Mouse (Mus musculus): ENCODE data around the gene Nhlrc2. TPM values are rescaled to one million over a fixed set of nuclear protein-coding genes. Genes with fewer than 3 reads are reported as not detected.

Nhlrc2 gene
- polyA plus RNA-seq, 1 experiment: 6.6 TPM

DNA sequence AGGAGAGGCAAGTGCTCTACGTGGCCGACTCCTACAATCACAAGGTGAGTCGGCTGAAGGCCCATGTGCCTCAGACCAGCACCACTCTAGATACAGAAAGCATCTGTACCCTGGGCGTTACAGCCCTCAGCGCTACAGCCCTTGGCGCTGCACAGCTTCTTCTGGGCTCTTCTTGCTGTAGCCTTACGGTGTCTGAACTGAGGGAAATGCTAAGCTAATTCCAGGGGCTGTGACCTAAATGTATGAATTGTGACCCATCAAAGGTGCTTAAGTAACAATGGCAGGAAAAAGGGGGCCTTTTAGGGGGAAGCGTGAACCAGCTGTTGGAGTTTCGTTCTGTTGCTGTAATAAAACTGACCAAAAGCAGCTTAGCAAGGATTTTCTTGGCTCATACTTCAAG, 44.4 kb downstream of the Nhlrc2 start:
- no peak for DNase-seq
- Histone ChIP-seq H3K27me3 (replicated peaks; ENCODE audit: control insufficient read depth, insufficient read depth, low read length) (no peaks in the 10 kb centered on the region), H3K4me3 (ENCODE audit: insufficient read depth, low read depth, low read length) (no peak overlapping the region), H3K4me1 (ENCODE audit: control insufficient read depth, insufficient read depth, low read length) (no peaks in the 10 kb centered on the region), H3K36me3 (ENCODE audit: control insufficient read depth, insufficient read depth, low read length) (peaks cover 2% of the 10 kb centered on the region; the same call in 1 of the 2 replicates), H3K27ac (ENCODE audit: insufficient read depth, low read depth, low read length) (no peak overlapping the region)
- TF ChIP-seq POLR2A (IDR thresholded peaks at IDR 0.05; ENCODE audit: low read depth, low read length) (no peak), CTCF (conservative IDR thresholded peaks at IDR 0.05; ENCODE audit: insufficient read depth, insufficient read length, low read depth, low read length) (no peak)
- 88% methylated on average over 9 of the region's 9 CpGs for WGBS

- DNase-seq: no peak
- 53% methylated on average over 3 of the region's 3 CpGs for WGBS
- H3K27ac ChIP-seq (ENCODE audit: insufficient read depth, low read depth, low read length): no peak overlapping the region
These were observed 51.9 kb downstream of the Nhlrc2 start for GRCm38 (mm10) chr19:56599996-56600395.

DNA sequence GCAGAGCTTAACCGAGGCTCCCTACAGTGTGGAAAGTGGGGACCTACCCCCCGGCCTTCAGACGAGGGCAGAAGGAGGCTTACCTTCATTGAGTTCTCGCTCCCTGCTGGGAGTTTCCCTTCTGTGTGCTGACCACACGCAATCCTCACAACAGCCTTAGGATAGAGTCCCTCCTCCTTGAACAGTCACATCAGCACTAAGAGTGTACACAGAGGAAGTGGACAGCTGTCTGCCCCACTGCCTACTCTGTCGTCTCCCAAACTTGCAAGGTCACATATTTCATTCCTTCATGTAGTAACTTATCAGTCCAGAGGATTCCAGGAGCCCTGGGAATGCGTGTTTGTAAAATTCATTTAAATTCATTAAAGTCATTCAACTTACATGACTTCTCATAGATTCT, 52.7 kb downstream of the Nhlrc2 start:
- no peak for TF ChIP-seq POLR2A (IDR thresholded peaks at IDR 0.05; ENCODE audit: low read depth, low read length)
- TF ChIP-seq CTCF (conservative IDR thresholded peaks at IDR 0.05; ENCODE audit: insufficient read depth, insufficient read length, low read depth, low read length): no peak
- 68% methylated on average over 7 of the region's 7 CpGs for WGBS

More at GRCm38 (mm10) chr19:56599996-56600395, 51.9 kb downstream of the Nhlrc2 start:
- Histone ChIP-seq H3K4me1 (ENCODE audit: control insufficient read depth, insufficient read depth, low read length) (peaks cover 11% of the 10 kb centered on the region; the same call in 1 of the 2 replicates), H3K36me3 (ENCODE audit: control insufficient read depth, insufficient read depth, low read length) (peaks cover 2% of the 10 kb centered on the region; the same call in 1 of the 2 replicates), H3K27me3 (replicated peaks; ENCODE audit: control insufficient read depth, insufficient read depth, low read length) (no peaks in the 10 kb centered on the region), H3K4me3 (ENCODE audit: insufficient read depth, low read depth, low read length) (no peak overlapping the region)
- TF ChIP-seq POLR2A (IDR thresholded peaks at IDR 0.05; ENCODE audit: low read depth, low read length) (no peak), CTCF (conservative IDR thresholded peaks at IDR 0.05; ENCODE audit: insufficient read depth, insufficient read length, low read depth, low read length) (no peak)

GRCm38 (mm10) chr19:56601901-56602347, 53.9 kb downstream of the Nhlrc2 start:
- Histone ChIP-seq H3K4me1 (ENCODE audit: control insufficient read depth, insufficient read depth, low read length) (peaks cover 11% of the 10 kb centered on the region; the same call in 1 of the 2 replicates), H3K4me3 (ENCODE audit: insufficient read depth, low read depth, low read length) (no peak overlapping the region), H3K27me3 (replicated peaks; ENCODE audit: control insufficient read depth, insufficient read depth, low read length) (no peaks in the 10 kb centered on the region), H3K36me3 (ENCODE audit: control insufficient read depth, insufficient read depth, low read length) (peaks cover 2% of the 10 kb centered on the region; the same call in 1 of the 2 replicates), H3K27ac (ENCODE audit: insufficient read depth, low read depth, low read length) (peak overlapping the region; percentile 42; the same call in 1 of the 2 replicates)
- no peak for TF ChIP-seq POLR2A (IDR thresholded peaks at IDR 0.05; ENCODE audit: low read depth, low read length)
- 0 out of 2 replicates have a peak, but pooled peaks have one; percentile 6 for TF ChIP-seq CTCF (conservative IDR thresholded peaks at IDR 0.05; ENCODE audit: insufficient read depth, insufficient read length, low read depth, low read length)
- 38% methylated on average over 15 of the region's 15 CpGs for WGBS
- DNase-seq: peak; percentile 95

More for the DNA sequence above, 52.7 kb downstream of the Nhlrc2 start:
- DNase-seq: no peak
- H3K27me3 ChIP-seq (replicated peaks; ENCODE audit: control insufficient read depth, insufficient read depth, low read length): no peaks in the 10 kb centered on the region
- no peak overlapping the region for H3K27ac ChIP-seq (ENCODE audit: insufficient read depth, low read depth, low read length)
- H3K36me3 ChIP-seq (ENCODE audit: control insufficient read depth, insufficient read depth, low read length): peaks cover 2% of the 10 kb centered on the region; the same call in 1 of the 2 replicates
- no peak overlapping the region for H3K4me3 ChIP-seq (ENCODE audit: insufficient read depth, low read depth, low read length)
- H3K4me1 ChIP-seq (ENCODE audit: control insufficient read depth, insufficient read depth, low read length): peaks cover 11% of the 10 kb centered on the region; the same call in 1 of the 2 replicates

GRCm38 (mm10) chr19:56608946-56609345, 60.9 kb downstream of the Nhlrc2 start:
- WGBS: 59% methylated on average over 5 of the region's 5 CpGs
- Histone ChIP-seq H3K4me3 (ENCODE audit: insufficient read depth, low read depth, low read length) (no peak overlapping the region), H3K27ac (ENCODE audit: insufficient read depth, low read depth, low read length) (no peak overlapping the region), H3K36me3 (ENCODE audit: control insufficient read depth, insufficient read depth, low read length) (no peaks in the 10 kb centered on the region), H3K27me3 (replicated peaks; ENCODE audit: control insufficient read depth, insufficient read depth, low read length) (no peaks in the 10 kb centered on the region), H3K4me1 (ENCODE audit: control insufficient read depth, insufficient read depth, low read length) (no peaks in the 10 kb centered on the region)
- TF ChIP-seq POLR2A (IDR thresholded peaks at IDR 0.05; ENCODE audit: low read depth, low read length) (no peak), CTCF (conservative IDR thresholded peaks at IDR 0.05; ENCODE audit: insufficient read depth, insufficient read length, low read depth, low read length) (no peak)
- DNase-seq: no peak

DNA sequence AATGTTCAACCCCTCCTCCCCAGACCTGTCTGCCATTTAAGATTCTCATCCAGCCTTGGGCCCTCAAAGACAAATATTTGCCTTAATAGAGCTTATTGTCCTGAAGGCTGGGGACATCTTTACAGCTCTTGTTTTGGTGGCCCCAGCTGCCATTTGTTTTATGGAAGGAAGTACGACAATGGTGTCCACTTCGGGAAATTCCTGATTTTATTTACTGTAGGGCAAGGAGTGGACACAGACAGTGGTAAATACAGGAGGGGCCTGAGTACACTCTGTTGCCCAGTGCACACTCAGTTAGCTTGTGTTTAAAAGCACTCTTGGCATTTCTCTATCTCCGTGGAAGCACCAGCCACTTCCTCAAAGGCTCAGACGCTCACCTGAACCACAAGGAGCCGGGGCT, 66.1 kb downstream of the Nhlrc2 start:
- Histone ChIP-seq H3K36me3 (ENCODE audit: control insufficient read depth, insufficient read depth, low read length) (no peaks in the 10 kb centered on the region), H3K4me1 (ENCODE audit: control insufficient read depth, insufficient read depth, low read length) (no peaks in the 10 kb centered on the region), H3K4me3 (ENCODE audit: insufficient read depth, low read depth, low read length) (no peak overlapping the region), H3K27ac (ENCODE audit: insufficient read depth, low read depth, low read length) (no peak overlapping the region), H3K27me3 (replicated peaks; ENCODE audit: control insufficient read depth, insufficient read depth, low read length) (no peaks in the 10 kb centered on the region)
- 88% methylated on average over 5 of the region's 5 CpGs for WGBS
- no peak for TF ChIP-seq CTCF (conservative IDR thresholded peaks at IDR 0.05; ENCODE audit: insufficient read depth, insufficient read length, low read depth, low read length)
- TF ChIP-seq POLR2A (IDR thresholded peaks at IDR 0.05; ENCODE audit: low read depth, low read length): no peak
- DNase-seq: no peak

- no peak for TF ChIP-seq CTCF (conservative IDR thresholded peaks at IDR 0.05; ENCODE audit: insufficient read depth, insufficient read length, low read depth, low read length)
- no peak for TF ChIP-seq POLR2A (IDR thresholded peaks at IDR 0.05; ENCODE audit: low read depth, low read length)
- WGBS: 70% methylated on average over 9 of the region's 9 CpGs
- H3K27me3 ChIP-seq (replicated peaks; ENCODE audit: control insufficient read depth, insufficient read depth, low read length): no peaks in the 10 kb centered on the region
- H3K4me1 ChIP-seq (ENCODE audit: control insufficient read depth, insufficient read depth, low read length): no peaks in the 10 kb centered on the region
- H3K4me3 ChIP-seq (ENCODE audit: insufficient read depth, low read depth, low read length): no peak overlapping the region
- DNase-seq: no peak
- no peaks in the 10 kb centered on the region for H3K36me3 ChIP-seq (ENCODE audit: control insufficient read depth, insufficient read depth, low read length)
- H3K27ac ChIP-seq (ENCODE audit: insufficient read depth, low read depth, low read length): no peak overlapping the region
These were observed 70.8 kb downstream of the Nhlrc2 start for GRCm38 (mm10) chr19:56618845-56619244.

Measured in kidney, adult 2 months (tissue).